Mouse (Mus musculus): ENCODE measurements around the gene Shc1.

Gene Shc1

GRCm38 (mm10) chr3:89390111-89390515 is 28.1 kb upstream of the Shc1 start:
- no peak for DNase-seq (ENCODE audit: extremely low read depth, low read depth, low spot score)

GRCm38 (mm10) chr3:89390699-89391662 is 27.3 kb upstream of the Shc1 start:
- DNase-seq (ENCODE audit: extremely low read depth, low read depth, low spot score) = no peak

GRCm38 (mm10) chr3:89391663-89392511 is 26.4 kb upstream of the Shc1 start:
- DNase-seq (ENCODE audit: extremely low read depth, low read depth, low spot score) = no peak

GRCm38 (mm10) chr3:89392871-89393311 is 25.4 kb upstream of the Shc1 start:
- no peak for DNase-seq (ENCODE audit: extremely low read depth, low read depth, low spot score)

- DNase-seq (ENCODE audit: extremely low read depth, low read depth, low spot score) = peak; percentile 73
Observed at GRCm38 (mm10) chr3:89393605-89394004, 24.6 kb upstream of the Shc1 start.

GRCm38 (mm10) chr3:89394006-89394893 is 24.0 kb upstream of the Shc1 start, which contains the start of gene Zbtb7b:
Zbtb7b (minus strand) TSS chr3:89394776.
- no peak for DNase-seq (ENCODE audit: extremely low read depth, low read depth, low spot score)

- no peak for DNase-seq (ENCODE audit: extremely low read depth, low read depth, low spot score)
Observed at GRCm38 (mm10) chr3:89394894-89395256, 23.4 kb upstream of the Shc1 start.

GRCm38 (mm10) chr3:89395419-89395805 is 22.8 kb upstream of the Shc1 start:
- DNase-seq (ENCODE audit: extremely low read depth, low read depth, low spot score) = no peak

- DNase-seq (ENCODE audit: extremely low read depth, low read depth, low spot score) = no peak
Observed at GRCm38 (mm10) chr3:89395806-89396653, 22.2 kb upstream of the Shc1 start.

GRCm38 (mm10) chr3:89396654-89397005 is 21.6 kb upstream of the Shc1 start:
- DNase-seq (ENCODE audit: extremely low read depth, low read depth, low spot score) = no peak

- no peak for DNase-seq (ENCODE audit: extremely low read depth, low read depth, low spot score)
Observed at GRCm38 (mm10) chr3:89401329-89401728, 16.9 kb upstream of the Shc1 start.

- DNase-seq (ENCODE audit: extremely low read depth, low read depth, low spot score) = no peak
Observed at GRCm38 (mm10) chr3:89402693-89403092, 15.6 kb upstream of the Shc1 start, which contains the start of gene Lenep. Lenep (minus strand) TSS chr3:89402793.

GRCm38 (mm10) chr3:89406887-89407286 is 11.4 kb upstream of the Shc1 start:
- DNase-seq (ENCODE audit: extremely low read depth, low read depth, low spot score) = no peak

- no peak for DNase-seq (ENCODE audit: extremely low read depth, low read depth, low spot score)
Observed at GRCm38 (mm10) chr3:89408448-89408847, 9.8 kb upstream of the Shc1 start.

GRCm38 (mm10) chr3:89409701-89410100 is 8.5 kb upstream of the Shc1 start:
- no peak for DNase-seq (ENCODE audit: extremely low read depth, low read depth, low spot score)

- DNase-seq (ENCODE audit: extremely low read depth, low read depth, low spot score) = no peak
Observed at GRCm38 (mm10) chr3:89410864-89411263, 7.4 kb upstream of the Shc1 start.

- DNase-seq (ENCODE audit: extremely low read depth, low read depth, low spot score) = peak; percentile 99
Observed at GRCm38 (mm10) chr3:89411490-89412393, 6.5 kb upstream of the Shc1 start, which contains the start of gene Flad1. Flad1 (minus strand) TSS chr3:89411870.

- no peak for DNase-seq (ENCODE audit: extremely low read depth, low read depth, low spot score)
Observed at GRCm38 (mm10) chr3:89416158-89416557, 2.1 kb upstream of the Shc1 start.

- no peak for DNase-seq (ENCODE audit: extremely low read depth, low read depth, low spot score)
Observed at GRCm38 (mm10) chr3:89417131-89417530, 1.1 kb upstream of the Shc1 start.

All from fat pad, adult 2 months (tissue).